Mouse (Mus musculus): Measurements from ENCODE around the gene Thoc5.

DNA sequence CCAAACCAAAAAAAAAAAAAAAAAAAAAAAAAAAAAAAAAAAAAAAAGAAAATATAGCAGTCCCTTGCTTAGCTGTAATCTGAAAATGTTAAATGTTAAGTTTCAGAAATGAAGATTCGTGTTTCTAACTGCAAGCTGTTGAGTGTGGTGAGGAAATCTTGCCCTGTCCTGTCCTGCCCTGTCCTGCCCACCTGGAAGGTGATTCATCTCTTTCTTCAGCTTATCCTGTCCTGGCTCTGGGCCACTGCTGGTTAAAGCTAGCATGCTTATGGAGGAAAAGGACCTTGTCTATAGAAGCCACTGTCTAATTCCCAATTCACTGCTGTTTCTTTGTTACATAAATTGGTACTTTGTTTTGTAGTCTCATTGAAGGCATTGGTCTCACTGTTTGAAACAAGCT is 34.1 kb upstream of the Thoc5 start:
- no peak for TF ChIP-seq HCFC1 (IDR thresholded peaks at IDR 0.05; ENCODE audit: borderline replicate concordance, insufficient read depth, low read length)
- no peak for TF ChIP-seq ZC3H11A (IDR thresholded peaks at IDR 0.05; ENCODE audit: borderline replicate concordance, low read depth, low read length)
- TF ChIP-seq CHD2 (IDR thresholded peaks at IDR 0.05; ENCODE audit: low read depth, low read length), result no peak
- TF ChIP-seq MAFK (IDR thresholded peaks at IDR 0.05; ENCODE audit: insufficient read depth, low read depth, low read length), result no peak

All from ES-E14 (cell line).